Mouse (Mus musculus) ES-E14 (cell line): ENCODE data around the gene Dennd1a.

Experiments used
- CHD2 ChIP-seq: IDR thresholded peaks from 2 replicates; pipeline ENCODE4 v1.6.1; 2014; ENCODE audit warnings: mild to moderate bottlenecking, low read depth, low read length, inconsistent platforms
- ZC3H11A ChIP-seq: IDR thresholded peaks from 2 replicates; pipeline ENCODE4 v1.6.1; 2012; ENCODE audit warnings: low read depth, mild to moderate bottlenecking, inconsistent platforms, low read length, borderline replicate concordance
- ZNF384 ChIP-seq: IDR thresholded peaks from 2 replicates; pipeline ENCODE4 v1.6.1; 2012; ENCODE audit warnings: low read depth, low read length, inconsistent platforms

- TF ChIP-seq CHD2 (no peak), ZNF384 (no peak), ZC3H11A (no peak)
These were observed 100.8 kb downstream of the Dennd1a start for GRCm38 (mm10) chr2:38186438-38186837.
